Mouse (Mus musculus): ENCODE results near the gene Prkar1a.
"Not testable (repeated sequence)": the region's sequence is repeated elsewhere in the genome, so short reads cannot be mapped to it uniquely, and the experiment has no call there.

Gene Prkar1a

DNA sequence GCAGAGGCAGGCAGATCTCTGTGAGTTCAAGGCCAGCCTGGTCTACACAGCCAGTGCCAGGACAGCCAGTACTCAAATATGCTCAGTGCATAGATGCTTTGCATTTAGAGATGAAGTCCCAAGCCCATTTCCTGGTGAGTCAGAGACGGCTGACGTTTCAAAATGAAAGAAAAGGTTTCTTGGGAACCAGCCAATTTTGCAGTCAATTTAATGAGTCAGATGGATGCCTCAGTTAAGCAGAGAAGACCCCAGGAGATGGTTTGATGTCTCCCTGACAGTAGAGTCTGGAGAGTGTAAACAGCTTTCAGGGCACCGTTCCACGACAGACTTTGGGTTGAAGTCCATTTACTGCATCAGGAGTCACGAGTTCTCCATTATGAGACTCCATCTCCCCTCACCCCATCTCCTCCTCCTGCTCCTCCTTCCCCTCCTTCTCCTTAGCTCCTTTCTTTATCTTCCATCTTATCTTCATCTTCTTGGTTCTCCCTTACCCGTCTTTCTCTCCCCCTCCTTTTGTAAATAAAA lies 13.3 kb upstream of the Prkar1a start:
- CTCF ChIA-PET = interaction anchor here (1.1 kb wide), 1 partner anchor 17 kb away, joined by 6 read pairs; no protein-coding TSS in a partner anchor

DNA sequence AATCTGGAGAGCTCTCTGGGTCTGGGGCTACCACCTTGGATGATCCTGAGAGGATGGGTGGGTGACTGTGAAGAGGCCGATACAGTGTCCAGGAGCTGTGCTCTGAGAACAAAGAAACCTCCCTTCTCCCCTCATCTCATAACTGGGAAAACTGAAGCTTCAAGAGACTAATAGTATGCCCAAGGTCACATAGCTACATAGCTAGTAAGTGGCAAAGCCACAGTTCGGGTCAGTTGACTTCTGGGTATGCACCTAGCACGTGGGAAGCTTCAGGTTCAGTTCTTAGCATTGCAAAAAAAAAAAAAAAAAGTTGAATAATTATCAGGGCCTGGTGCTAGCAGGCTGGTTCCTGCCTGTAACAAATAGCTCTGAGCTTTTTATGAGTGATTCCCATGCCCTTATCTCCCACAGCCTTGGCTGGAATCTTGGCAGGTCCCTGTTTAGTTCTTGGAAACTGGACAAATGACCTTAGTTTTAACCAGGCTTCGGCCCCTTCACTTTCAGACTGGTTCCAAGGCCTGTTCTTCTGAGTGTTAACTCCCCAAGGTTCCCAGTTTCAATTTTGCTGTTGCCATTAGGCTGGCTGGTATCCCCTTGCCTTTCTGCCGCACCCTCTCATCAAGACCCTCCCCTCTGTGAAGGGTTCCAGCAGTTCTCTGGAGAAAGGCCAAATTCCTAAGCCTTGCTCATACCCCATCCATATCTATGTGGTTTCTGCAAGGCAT lies 7.5 kb upstream of the Prkar1a start:
- CTCF ChIA-PET = no interaction called here

DNA sequence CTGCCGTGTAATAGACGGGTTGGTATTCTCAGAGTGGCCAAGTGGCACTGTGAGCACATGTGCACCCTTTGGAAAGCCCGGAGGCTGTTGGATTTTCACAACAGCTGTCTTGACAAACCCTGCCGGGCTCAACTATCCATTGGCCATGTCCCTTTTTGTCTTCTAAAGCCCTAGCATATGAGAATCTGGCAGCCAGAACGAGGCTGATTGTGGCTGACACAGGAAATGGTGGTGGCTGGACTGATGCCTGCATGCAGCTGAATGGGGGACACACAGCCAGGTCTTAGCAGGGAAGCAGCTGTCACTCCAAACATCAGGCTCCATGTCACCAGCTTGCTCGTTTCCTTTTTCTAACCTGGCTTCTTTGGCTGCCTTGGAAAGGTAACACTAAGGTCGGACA lies 695 bp upstream of the Prkar1a start:
- CTCF ChIA-PET = interaction anchor here (0.6 kb wide), 1 partner anchor 10 kb away, joined by 4 read pairs; no protein-coding TSS in a partner anchor

DNA sequence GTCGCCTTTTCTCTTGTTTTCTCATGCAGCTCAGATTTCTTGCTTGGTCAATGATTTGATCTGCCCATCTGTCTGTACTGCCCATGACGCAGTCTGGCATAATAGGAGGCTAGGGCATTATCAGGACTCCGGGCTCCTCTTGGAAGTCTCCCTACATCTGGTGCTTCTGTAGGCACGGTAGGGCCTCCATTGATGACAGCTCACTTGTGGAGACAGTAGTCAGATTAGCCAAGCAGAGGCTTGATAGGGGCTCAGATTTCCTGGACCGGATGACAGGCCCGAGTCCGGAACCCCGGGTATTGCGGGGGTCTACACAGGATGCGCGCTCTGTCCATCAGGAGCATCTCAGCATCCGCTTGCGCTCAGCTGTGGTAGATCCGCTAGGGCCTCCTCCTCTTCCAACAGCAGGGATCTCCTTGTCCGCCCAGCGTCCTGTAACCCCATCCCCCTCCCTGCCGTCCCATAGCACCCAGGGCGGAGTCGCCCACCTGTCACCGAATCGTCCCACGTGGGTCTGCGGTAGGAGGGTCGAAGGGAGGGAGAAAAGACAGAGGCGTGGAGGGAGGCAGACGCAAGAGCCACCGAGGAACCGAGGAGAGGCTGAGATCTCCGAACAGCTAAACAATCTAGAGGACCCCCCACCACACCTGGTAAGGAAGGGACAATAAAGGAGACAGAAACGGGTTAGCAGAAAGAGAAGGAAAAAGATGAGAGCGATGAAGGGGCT lies 933 bp downstream of the Prkar1a start:
- CTCF ChIA-PET = interaction anchor here (0.7 kb wide), 1 partner anchor 959 kb away, joined by 7 read pairs; no protein-coding TSS in a partner anchor

DNA sequence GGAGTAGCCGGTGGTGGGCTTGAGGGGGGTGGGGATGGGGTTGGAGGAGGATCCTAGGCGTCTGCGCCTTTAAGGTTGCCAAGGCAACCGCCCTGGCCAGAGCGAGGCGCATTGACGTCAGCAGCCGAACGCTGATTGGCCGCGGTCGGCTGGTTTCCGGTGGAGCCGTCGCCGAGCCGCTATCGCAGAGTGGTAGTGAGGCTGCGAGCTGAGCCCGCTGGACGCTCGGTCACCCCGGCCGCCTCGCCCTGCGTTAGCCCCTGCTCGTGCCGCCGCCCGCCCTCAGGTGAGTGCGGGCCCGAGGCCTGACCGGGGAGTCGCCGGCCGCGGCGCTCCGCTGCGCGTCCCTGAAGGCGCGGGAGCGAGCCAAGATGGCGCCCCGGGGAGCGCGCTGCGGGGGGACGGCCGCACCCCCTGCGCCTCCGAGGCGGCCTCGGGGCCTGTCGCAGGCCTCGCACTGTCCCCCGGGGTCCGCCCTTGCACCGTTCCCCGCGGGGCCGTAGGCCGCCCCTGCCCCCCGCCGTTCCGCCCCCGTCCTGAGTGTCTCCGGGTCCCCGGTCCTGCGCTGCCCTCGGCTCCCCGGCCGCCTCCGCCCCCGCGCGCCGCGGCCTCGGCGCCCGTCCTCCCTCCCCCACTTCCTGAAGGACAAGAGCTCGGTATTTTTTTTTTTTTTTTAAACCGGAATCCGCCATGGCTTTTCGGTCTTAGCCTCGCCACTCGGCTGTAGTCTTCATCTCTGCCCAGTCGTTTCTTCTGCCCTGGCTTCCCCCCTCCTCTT lies 1.8 kb downstream of the Prkar1a start:
- CTCF ChIA-PET = interaction anchor here (0.6 to 0.7 kb wide), 4 partner anchors 22 to 959 kb away, joined by 3 to 7 read pairs (median 4); no protein-coding TSS in a partner anchor

- CTCF ChIA-PET = no interaction called here
Measured at GRCm38 (mm10) chr11:109651566-109652024, 2.4 kb downstream of the Prkar1a start.

GRCm38 (mm10) chr11:109652505-109652904 lies 3.3 kb downstream of the Prkar1a start:
- CTCF ChIA-PET = interaction anchor here (0.6 kb wide), 1 partner anchor 745 kb away, joined by 12 read pairs; no protein-coding TSS in a partner anchor

- CTCF ChIA-PET = no interaction called here
Measured at GRCm38 (mm10) chr11:109653201-109653600, 4.0 kb downstream of the Prkar1a start.

GRCm38 (mm10) chr11:109654581-109654980 lies 5.4 kb downstream of the Prkar1a start:
- CTCF ChIA-PET = interaction anchor here (0.6 kb wide), 1 partner anchor 202 kb away, joined by 7 read pairs; no protein-coding TSS in a partner anchor

- CTCF ChIA-PET = no interaction called here
Measured at GRCm38 (mm10) chr11:109656232-109656631, 7.0 kb downstream of the Prkar1a start.

DNA sequence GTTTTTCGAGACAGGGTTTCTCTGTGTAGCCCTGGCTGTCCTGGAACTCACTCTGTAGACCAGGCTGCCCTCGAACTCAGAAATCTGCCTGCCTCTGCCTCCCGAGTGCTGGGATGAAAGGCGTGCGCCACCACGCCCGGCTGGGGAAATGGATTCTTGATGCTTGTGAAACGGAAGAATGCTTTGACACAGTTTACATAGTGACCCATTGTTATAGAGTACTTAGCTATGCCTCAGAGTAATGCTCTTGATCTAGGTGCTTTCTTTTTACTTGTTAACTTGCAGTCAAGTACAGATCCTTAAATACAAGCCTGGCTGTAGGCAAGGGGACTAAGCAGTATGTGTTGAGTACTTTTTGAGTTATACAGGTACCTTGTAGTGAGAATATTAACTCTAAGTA lies 11.3 kb downstream of the Prkar1a start:
- CTCF ChIA-PET = not testable (repeated sequence)

GRCm38 (mm10) chr11:109664293-109664692 lies 15.1 kb downstream of the Prkar1a start:
- CTCF ChIA-PET = no interaction called here

DNA sequence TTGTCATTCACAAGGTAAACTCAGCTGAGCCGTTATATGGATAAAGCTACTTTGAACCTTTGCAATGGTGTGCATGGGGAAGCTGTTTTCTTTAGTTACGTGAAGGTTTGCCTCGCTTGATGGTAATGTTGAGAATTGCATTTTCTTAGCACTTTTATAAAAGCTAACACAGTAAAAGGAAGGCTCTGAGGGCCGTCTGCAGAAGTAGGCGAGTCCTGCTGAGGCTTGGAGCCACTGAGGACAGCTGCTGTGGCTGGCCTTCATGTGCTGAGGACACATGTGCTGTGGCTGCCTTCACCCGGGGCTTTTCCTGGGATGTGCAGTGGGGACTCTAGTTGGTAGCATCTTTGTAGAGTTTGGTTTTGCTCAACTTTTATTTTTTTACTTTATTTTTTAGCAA lies 16.2 kb downstream of the Prkar1a start:
- CTCF ChIA-PET = interaction anchor here (1.0 kb wide), 1 partner anchor 36 kb away, joined by 3 read pairs; no protein-coding TSS in a partner anchor

DNA sequence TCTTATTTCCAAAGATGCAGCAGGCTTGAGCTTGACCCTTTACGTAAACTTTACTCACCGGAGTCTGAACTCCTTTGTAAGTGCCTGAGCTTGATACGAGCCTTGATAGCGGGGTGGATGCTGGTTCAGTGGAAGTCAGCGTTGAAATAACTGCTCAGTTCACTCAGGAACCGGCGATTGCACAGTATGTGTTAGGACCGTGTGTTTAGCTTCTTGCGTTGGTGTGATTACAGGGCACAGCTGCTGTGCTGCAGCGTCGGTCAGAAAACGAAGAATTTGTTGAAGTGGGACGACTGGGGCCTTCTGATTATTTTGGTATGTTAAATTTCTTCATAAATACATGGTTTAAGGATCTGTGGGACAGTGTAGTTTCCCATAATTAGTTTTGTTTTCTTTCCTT lies 17.2 kb downstream of the Prkar1a start:
- CTCF ChIA-PET = no interaction called here

DNA sequence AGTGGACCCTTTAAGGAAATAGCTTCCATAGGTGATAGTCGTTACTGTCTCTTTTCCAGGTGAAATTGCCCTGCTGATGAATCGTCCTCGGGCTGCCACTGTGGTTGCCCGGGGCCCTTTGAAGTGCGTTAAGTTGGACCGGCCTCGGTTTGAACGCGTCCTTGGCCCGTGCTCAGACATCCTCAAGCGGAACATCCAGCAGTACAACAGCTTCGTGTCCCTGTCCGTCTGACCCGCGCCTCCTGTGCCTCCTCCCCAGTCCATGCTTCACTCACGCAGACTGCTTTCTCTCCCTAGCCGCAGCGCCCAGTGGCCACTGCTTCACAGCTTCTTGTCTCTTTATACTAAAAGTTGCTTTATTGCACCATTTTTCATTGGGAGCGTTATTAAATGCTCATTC lies 18.2 kb downstream of the Prkar1a start:
- CTCF ChIA-PET = no interaction called here

- CTCF ChIA-PET = no interaction called here
Measured at GRCm38 (mm10) chr11:109668115-109668725, 19.0 kb downstream of the Prkar1a start.

DNA sequence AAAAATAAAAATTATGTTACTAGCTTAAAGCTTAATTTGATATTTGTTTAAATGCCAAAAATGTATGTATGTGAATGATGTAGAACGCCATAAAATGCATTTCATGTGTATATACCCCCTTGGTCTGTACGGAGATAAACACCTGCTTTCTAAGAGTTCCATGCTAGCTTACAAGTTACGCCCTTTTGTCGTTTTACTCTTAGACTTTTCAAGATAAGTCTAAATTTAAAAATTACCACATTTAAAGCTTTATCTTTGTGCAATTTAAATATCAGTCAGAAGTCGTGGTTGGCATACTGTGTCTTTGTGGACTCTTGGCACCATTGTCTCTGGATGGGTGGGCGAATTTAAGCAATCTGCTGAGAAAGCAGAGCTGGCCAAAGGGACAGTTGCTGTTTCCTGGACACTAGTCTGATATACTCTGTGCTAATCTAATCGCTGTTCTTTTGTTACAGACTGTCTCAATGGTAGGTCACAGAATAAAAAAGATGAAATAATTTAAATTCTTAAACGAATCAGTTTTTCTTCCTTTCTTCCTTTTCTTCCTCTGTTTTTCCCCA lies 20.0 kb downstream of the Prkar1a start:
- CTCF ChIA-PET = interaction anchor here (0.7 kb wide), 1 partner anchor 688 kb away, joined by 3 read pairs; no protein-coding TSS in a partner anchor

DNA sequence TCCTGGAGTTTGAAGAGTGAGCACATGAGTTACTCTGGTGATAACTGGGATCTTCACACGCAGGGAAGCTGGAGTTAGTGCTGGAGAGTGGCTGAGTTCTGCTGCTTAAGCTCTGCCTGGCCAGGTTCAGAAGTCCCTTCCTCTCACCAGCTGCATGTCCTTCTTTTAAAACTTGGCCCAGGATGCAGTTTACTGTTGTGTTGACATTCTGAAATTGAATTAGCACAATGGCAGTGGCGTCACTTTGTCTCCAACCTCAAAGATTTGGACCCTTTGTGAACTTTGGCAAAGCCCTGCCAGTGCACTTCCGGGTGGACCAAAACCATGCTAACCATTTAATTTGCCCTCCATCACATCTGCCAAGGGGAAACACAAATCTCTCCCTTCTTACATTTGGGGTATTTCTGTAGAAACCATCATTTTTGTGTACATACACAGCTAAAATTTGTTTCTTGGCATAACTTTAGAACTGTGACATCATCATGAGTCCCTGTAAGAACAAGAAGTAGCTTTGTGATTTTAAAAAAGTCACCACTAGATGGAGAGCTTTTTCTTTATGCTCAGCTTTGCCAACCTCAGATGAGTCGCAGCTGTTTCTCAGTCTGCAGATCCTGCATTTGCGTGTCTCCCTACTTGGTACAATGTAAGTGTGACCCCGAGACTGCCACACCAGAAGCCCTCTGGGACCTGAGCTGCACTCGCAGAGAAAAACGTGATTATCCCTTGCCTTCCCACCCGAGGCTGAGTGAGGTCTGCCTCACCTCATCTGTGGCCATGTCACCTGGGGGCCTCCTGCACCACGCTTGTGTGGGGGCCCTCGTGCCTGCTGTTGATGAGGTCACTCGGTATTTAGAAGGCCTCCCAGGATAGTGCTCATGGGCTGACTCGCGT lies 21.1 kb downstream of the Prkar1a start:
- CTCF ChIA-PET = interaction anchor here (0.6 kb wide), 1 partner anchor 239 kb away, joined by 3 read pairs; no protein-coding TSS in a partner anchor

GRCm38 (mm10) chr11:109671136-109672020 lies 22.2 kb downstream of the Prkar1a start:
- CTCF ChIA-PET = no interaction called here

Measured in spleen, embryonic (tissue).